Mouse (Mus musculus) ZHBTc4 (cell line): ENCODE data around the gene Tubgcp2.

Source experiments
- DNase-seq: peaks from one replicate; pipeline ENCODE4 v3.0.0-alpha.2; 2011; ENCODE audit warnings: low read depth, low spot score

Gene Tubgcp2

DNA sequence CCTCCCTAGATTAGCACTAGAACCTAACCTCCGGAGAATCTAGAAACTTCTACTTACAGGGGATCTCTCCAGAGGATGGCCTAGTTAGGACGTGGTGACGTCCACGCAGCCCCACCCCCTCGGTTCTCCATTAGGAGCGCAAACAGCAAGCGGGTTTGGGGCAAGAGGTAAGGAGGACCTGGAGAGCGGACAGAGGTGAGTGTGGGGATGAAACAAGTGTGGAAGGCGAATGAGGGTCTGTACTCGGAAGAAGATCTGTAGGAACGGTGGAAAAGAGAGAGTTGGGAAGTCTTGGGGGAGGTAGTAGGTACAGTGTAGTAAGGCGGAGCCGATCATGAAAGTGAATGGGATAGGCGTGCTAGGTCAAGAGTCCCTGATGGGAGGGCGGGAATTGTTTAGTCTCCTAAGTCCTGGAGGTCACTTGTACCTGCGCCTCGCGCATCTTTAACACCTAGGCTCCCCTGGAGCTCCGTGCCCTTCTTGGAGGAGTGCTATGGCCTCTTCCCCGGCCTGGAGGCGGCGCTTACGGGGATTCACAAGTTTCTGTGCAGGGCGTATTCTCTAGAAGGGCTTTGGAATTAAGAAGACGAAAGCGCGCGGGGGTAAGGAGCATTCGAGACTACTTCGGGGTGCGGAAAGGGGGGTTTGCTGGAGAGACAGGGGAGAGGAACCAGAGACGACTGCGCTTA, 86.0 kb downstream of the Tubgcp2 start:
- peak; percentile 89 for DNase-seq

DNA sequence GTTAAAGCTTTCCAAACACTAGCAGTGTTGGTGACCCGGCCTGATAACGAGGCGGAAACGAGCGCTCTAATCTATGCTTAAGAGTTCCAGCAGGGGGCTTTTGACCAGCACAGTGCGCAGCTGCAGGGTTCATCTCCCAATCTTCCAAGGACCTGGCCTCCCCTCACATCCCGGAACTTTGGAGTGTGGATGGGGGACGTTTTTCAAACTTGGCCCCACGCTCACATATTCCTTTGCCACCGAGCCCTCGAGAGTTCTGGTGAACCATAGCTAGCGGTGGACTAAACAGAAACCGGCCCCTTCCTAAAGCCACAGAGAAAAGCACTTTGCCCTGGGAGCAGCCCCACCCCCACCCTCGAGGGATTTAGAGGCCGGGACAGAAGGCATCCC, 86.6 kb downstream of the Tubgcp2 start:
- peak; percentile 88 for DNase-seq

DNA sequence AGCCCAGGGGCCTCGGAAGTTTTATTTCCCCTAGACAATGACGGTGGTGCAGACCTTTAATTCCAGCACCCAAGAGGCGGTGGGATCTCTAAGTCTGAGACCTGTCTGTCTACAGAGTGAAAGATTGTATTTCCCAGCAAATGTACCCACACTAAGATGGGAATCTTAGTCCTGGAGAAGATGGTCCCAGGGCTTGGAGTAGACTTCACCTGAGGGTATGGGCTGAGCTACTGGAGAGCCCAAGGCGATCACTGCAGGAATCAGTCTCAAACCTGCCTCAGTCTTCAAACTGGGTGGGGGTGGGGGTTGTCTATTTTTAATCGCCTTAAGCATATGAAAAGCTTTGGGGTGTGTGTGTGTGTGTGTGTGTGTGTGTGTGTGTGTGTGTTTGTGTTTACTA, 90.4 kb downstream of the Tubgcp2 start:
- DNase-seq: peak; percentile 57
